Comparison of ENCODE assay signal across 1 mouse cellular context in the genomic region with DNA sequence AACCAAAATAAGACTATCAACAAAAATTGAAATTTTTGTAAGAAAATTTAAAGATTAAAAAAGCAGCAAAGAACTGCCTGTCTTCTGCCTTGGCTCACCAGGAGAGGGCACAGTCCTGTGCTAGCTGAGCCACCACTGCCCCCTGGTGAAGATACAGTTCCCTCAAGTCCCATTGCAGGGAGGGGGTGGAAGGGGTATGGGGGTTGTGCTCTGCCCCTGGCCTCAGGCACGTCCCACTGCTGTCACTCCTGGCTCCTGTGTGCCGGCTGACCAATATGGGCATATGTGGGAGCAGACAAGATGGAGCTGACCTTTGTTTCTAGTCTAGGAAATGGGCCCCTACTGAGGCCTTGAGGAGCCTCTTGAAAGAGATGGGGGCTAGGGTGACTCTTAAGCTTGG.
TF ChIP-seq lines count a peak whose summit lies in the region.

No protein-coding gene starts in this region.

TF ChIP-seq in CH12.LX, 34 proteins besides CTCF, POLR2A, EP300 and RAD21 (continued from another document):
- TF ChIP-seq ELF1 (IDR thresholded peaks at IDR 0.05; ENCODE audit: low read depth, low read length): no peak
- TF ChIP-seq ZC3H11A (IDR thresholded peaks at IDR 0.05; ENCODE audit: low read depth, low read length): no peak
- no peak for TF ChIP-seq JUN (IDR thresholded peaks at IDR 0.05; ENCODE audit: insufficient read depth, low read depth, low read length)
